Mouse (Mus musculus): Measurements from ENCODE around the gene Stag1.

- no peak for TF ChIP-seq CTCF (IDR thresholded peaks at IDR 0.05; ENCODE audit: low read depth, low read length)
- no peak for TF ChIP-seq POLR2A (IDR thresholded peaks at IDR 0.05; ENCODE audit: insufficient read depth, low read length)
- TF ChIP-seq EP300 (IDR thresholded peaks at IDR 0.05; ENCODE audit: insufficient read depth, low read depth, low read length), result no peak
Measured at GRCm38 (mm10) chr9:100679036-100679435, 81.4 kb downstream of the Stag1 start.
